ENCODE assay signal across 24 mouse cellular contexts in genomic region chr1:92805836-92806235, GRCm38 (mm10).
"Had no signal": no experiment of that assay in that cellular context is flagged by ENCODE, and none has a peak within 500 bp of the region (broad histone marks: within the 10 kb centered on the region; RNA-seq: fewer than 3 reads in every experiment).

No protein-coding gene starts in this region.

- H3K4me3 ChIP-seq: heart, embryonic 10.5 days; heart, embryonic 12.5 days; hindbrain, embryonic 10.5 days; hindbrain, embryonic 12.5 days; hindbrain, embryonic 15.5 days; intestine, embryonic 15.5 days; layer of hippocampus, adult 2 months; left cerebral cortex, adult 2 months; limb, embryonic 10.5 days; limb, embryonic 12.5 days; liver, embryonic 13.5 days had no signal

- ATAC-seq: hindbrain, postnatal 0 days; inflammation-experienced regulatory T-cells, adult 6 months; intestine, embryonic 15.5 days; intestine, postnatal 0 days had no signal

- H3K27ac ChIP-seq: heart, embryonic 10.5 days; hindbrain, embryonic 10.5 days; hindbrain, embryonic 12.5 days; hindbrain, embryonic 15.5 days; hindbrain, postnatal 0 days; intestine, embryonic 15.5 days; layer of hippocampus, adult 2 months; left cerebral cortex, adult 2 months; limb, embryonic 10.5 days; limb, embryonic 12.5 days; liver, embryonic 13.5 days had no signal

- DNase-seq: gastrocnemius, postnatal 25 days; heart, adult 11 months; heart, postnatal 10 days; heart, postnatal 4 days; kidney, adult 18-20 months; kidney, adult 8-10 months; kidney, postnatal 10 days; kidney, postnatal 25 days; kidney, postnatal 4 days; liver; liver, embryonic 13.5 days had no signal

- H3K4me1 ChIP-seq: heart, embryonic 10.5 days; heart, embryonic 12.5 days; hindbrain, embryonic 12.5 days; hindbrain, embryonic 15.5 days; intestine, embryonic 15.5 days; limb, embryonic 10.5 days; limb, embryonic 12.5 days; liver, embryonic 13.5 days had no signal
